Mouse (Mus musculus) hindbrain, embryonic 12.5 days (tissue): ENCODE results near the gene Olfr1158. TPM values are rescaled to one million over a fixed set of nuclear protein-coding genes. Genes with fewer than 3 reads are reported as not detected.
"Not testable (repeated sequence)": the region's sequence is repeated elsewhere in the genome, so short reads cannot be mapped to it uniquely, and the experiment has no call there.

Experiments used
- ATAC-seq: fragments of 200-750 bp; cut with Nextera tagmentation; 2 replicates; pipeline ENCODE4 v1.8.0; 2017; ENCODE audit warnings: moderate TSS enrichment; ENCODE audit not compliant: low FRiP score
- H3K27ac ChIP-seq: fragments of 300-500 bp; sonication (generic); 2 replicates; pipeline ENCODE4 v1.5.1; 2016; ENCODE audit warnings: mild to moderate bottlenecking
- H3K27me3 ChIP-seq: fragments of 300-500 bp; sonication (generic); 2 replicates; pipeline ENCODE4 v1.6.1; 2016; ENCODE audit warnings: mild to moderate bottlenecking
- H3K36me3 ChIP-seq: fragments of 300-500 bp; sonication (generic); 2 replicates; pipeline ENCODE4 v1.6.1; 2016; ENCODE audit warnings: mild to moderate bottlenecking
- H3K4me1 ChIP-seq: fragments of 300-500 bp; sonication (generic); 2 replicates; pipeline ENCODE4 v1.6.1; 2016
- H3K4me2 ChIP-seq: fragments of 300-500 bp; sonication (generic); replicated peaks from 2 replicates; pipeline ENCODE4 v1.6.1; 2016; ENCODE audit warnings: mild to moderate bottlenecking
- H3K4me3 ChIP-seq: fragments of 300-500 bp; sonication (generic); 2 replicates; pipeline ENCODE4 v1.5.1; 2016; ENCODE audit warnings: mild to moderate bottlenecking
- H3K9ac ChIP-seq: fragments of 300-500 bp; sonication (generic); 2 replicates; pipeline ENCODE4 v1.6.1; 2016; ENCODE audit warnings: mild to moderate bottlenecking, moderate library complexity
- H3K9me3 ChIP-seq: fragments of 300-500 bp; sonication (generic); replicated peaks from 2 replicates; pipeline ENCODE4 v1.6.1; 2016; ENCODE audit warnings: mild to moderate bottlenecking
- WGBS: fragments of 180-500 bp; shearing (Covaris S2); methylation state at CpG from one replicate; pipeline ENCODE4 v1.1.7; 2016; 5-methylcytosine and 5-hydroxymethylcytosine counted together
- polyA plus RNA-seq: library from polyadenylated mRNA; unstranded; fragments of >200 nt; fragmentation: Nextera tagmentation; extraction: Ambion mirVana; gene quantifications from 2 replicates; pipeline ENCODE4 v1.2.1, GENCODE M21; 2016

The Olfr1158 gene
- not detected in 2 replicates for polyA plus RNA-seq

- no peak within 1 kb of the TSS for H3K27ac ChIP-seq
- H3K4me2 ChIP-seq, result no peak within 1 kb of the TSS
- no peaks in the 10 kb centered on the region for H3K27me3 ChIP-seq
- no peak for ATAC-seq
- H3K9me3 ChIP-seq, result no peaks in the 10 kb centered on the region
- H3K4me1 ChIP-seq, result no peaks in the 10 kb centered on the region
- no peak within 1 kb of the TSS for H3K4me3 ChIP-seq
- no peak within 1 kb of the TSS for H3K9ac ChIP-seq
- no peaks in the 10 kb centered on the region for H3K36me3 ChIP-seq
Measured at GRCm38 (mm10) chr2:87989813-87990212, at the start of gene Olfr1158. TSS of gene Olfr1158 (plus strand) at chr2:87990113.

- H3K4me1 ChIP-seq, result no peaks in the 10 kb centered on the region
- no peak within 1 kb of the TSS for H3K9ac ChIP-seq
- no peak within 1 kb of the TSS for H3K4me3 ChIP-seq
- no peak for ATAC-seq
- WGBS, result 90% methylated on average over 1 of the region's 1 CpGs
- H3K27me3 ChIP-seq, result no peaks in the 10 kb centered on the region
- no peak within 1 kb of the TSS for H3K4me2 ChIP-seq
- H3K27ac ChIP-seq, result no peak within 1 kb of the TSS
- no peaks in the 10 kb centered on the region for H3K36me3 ChIP-seq
- H3K9me3 ChIP-seq, result no peaks in the 10 kb centered on the region
Measured at GRCm38 (mm10) chr2:87945037-87945436, 44.9 kb upstream of the Olfr1158 start, which contains the start of gene Olfr1155. TSS of gene Olfr1155 (minus strand) at chr2:87945137.

GRCm38 (mm10) chr2:87953000-87953399, 36.9 kb upstream of the Olfr1158 start, which contains the start of gene Olfr1156:
TSS of gene Olfr1156 (minus strand) at chr2:87953100.
- H3K27me3 ChIP-seq, result no peaks in the 10 kb centered on the region
- H3K27ac ChIP-seq, result no peak within 1 kb of the TSS
- H3K9ac ChIP-seq, result no peak within 1 kb of the TSS
- H3K4me3 ChIP-seq, result no peak within 1 kb of the TSS
- H3K4me1 ChIP-seq, result no peaks in the 10 kb centered on the region
- no peaks in the 10 kb centered on the region for H3K9me3 ChIP-seq
- no peak for ATAC-seq
- H3K4me2 ChIP-seq, result no peak within 1 kb of the TSS
- H3K36me3 ChIP-seq, result no peaks in the 10 kb centered on the region

GRCm38 (mm10) chr2:87968199-87968598, 21.7 kb upstream of the Olfr1158 start, which contains the start of gene Olfr1157:
TSS of gene Olfr1157 (minus strand) at chr2:87968299.
- Histone ChIP-seq H3K4me2 (no peak within 1 kb of the TSS), H3K27me3 (no peaks in the 10 kb centered on the region), H3K4me3 (no peak within 1 kb of the TSS), H3K27ac (no peak within 1 kb of the TSS), H3K9ac (no peak within 1 kb of the TSS), H3K36me3 (no peaks in the 10 kb centered on the region), H3K9me3 (no peaks in the 10 kb centered on the region), H3K4me1 (no peaks in the 10 kb centered on the region)
- WGBS, result 98% methylated on average over 4 of the region's 4 CpGs
- no peak for ATAC-seq

GRCm38 (mm10) chr2:87974563-87974962, 15.3 kb upstream of the Olfr1158 start, which contains the start of gene Olfr74:
TSS of gene Olfr74 (minus strand) at chr2:87974663.
- Histone ChIP-seq H3K9ac (no peak within 1 kb of the TSS), H3K36me3 (no peaks in the 10 kb centered on the region), H3K4me1 (no peaks in the 10 kb centered on the region), H3K4me2 (no peak within 1 kb of the TSS), H3K9me3 (no peaks in the 10 kb centered on the region), H3K27ac (no peak within 1 kb of the TSS), H3K4me3 (no peak within 1 kb of the TSS), H3K27me3 (no peaks in the 10 kb centered on the region)
- ATAC-seq, result no peak
- 78% methylated on average over 3 of the region's 3 CpGs for WGBS

- Histone ChIP-seq H3K27me3 (no peaks in the 10 kb centered on the region), H3K9ac (no peak within 1 kb of the TSS), H3K27ac (no peak within 1 kb of the TSS), H3K9me3 (no peaks in the 10 kb centered on the region), H3K4me2 (no peak within 1 kb of the TSS), H3K4me3 (no peak within 1 kb of the TSS), H3K36me3 (no peaks in the 10 kb centered on the region), H3K4me1 (no peaks in the 10 kb centered on the region)
- no peak for ATAC-seq
Measured at GRCm38 (mm10) chr2:88007515-88008318, 17.8 kb downstream of the Olfr1158 start, which contains the start of gene Olfr1160. TSS of gene Olfr1160 (minus strand) at chr2:88008268.

GRCm38 (mm10) chr2:88022474-88022873, 32.6 kb downstream of the Olfr1158 start, which contains the start of gene Olfr1161:
TSS of gene Olfr1161 (plus strand) at chr2:88022774.
- H3K36me3 ChIP-seq, H3K4me1 ChIP-seq, H3K4me3 ChIP-seq, H3K9ac ChIP-seq, H3K27me3 ChIP-seq, H3K4me2 ChIP-seq, H3K27ac ChIP-seq, ATAC-seq, H3K9me3 ChIP-seq: not testable (repeated sequence)
- 80% methylated on average over 1 of the region's 1 CpGs for WGBS

GRCm38 (mm10) chr2:88037599-88037998, 47.7 kb downstream of the Olfr1158 start, which contains the start of gene Olfr73:
TSS of gene Olfr73 (minus strand) at chr2:88037699.
- no peak within 1 kb of the TSS for H3K4me2 ChIP-seq
- no peaks in the 10 kb centered on the region for H3K36me3 ChIP-seq
- no peaks in the 10 kb centered on the region for H3K9me3 ChIP-seq
- no peaks in the 10 kb centered on the region for H3K27me3 ChIP-seq
- H3K4me1 ChIP-seq, result no peaks in the 10 kb centered on the region
- H3K9ac ChIP-seq, result no peak within 1 kb of the TSS
- no peak within 1 kb of the TSS for H3K4me3 ChIP-seq
- no peak within 1 kb of the TSS for H3K27ac ChIP-seq
- ATAC-seq, result no peak

Other genes starting within 250 kb of the Olfr1158 start
- gene Olfr1140, start 246.4 kb upstream of the Olfr1158 start, polyA plus RNA-seq, result not detected in 2 replicates
- gene Olfr1141, start 236.1 kb upstream of the Olfr1158 start, polyA plus RNA-seq, result not detected in 2 replicates
- not detected in 2 replicates for gene Olfr152, start 210.6 kb upstream of the Olfr1158 start, polyA plus RNA-seq
- not detected in 2 replicates for gene Olfr1143, start 189.5 kb upstream of the Olfr1158 start, polyA plus RNA-seq
- not detected in 2 replicates for gene Olfr1145, start 180.3 kb upstream of the Olfr1158 start, polyA plus RNA-seq
- not detected in 2 replicates for gene Olfr1148, start 159.6 kb upstream of the Olfr1158 start, polyA plus RNA-seq
- gene Olfr1150-ps1, start 146.1 kb upstream of the Olfr1158 start, polyA plus RNA-seq, result not detected in 2 replicates
- gene Olfr1151, start 134.3 kb upstream of the Olfr1158 start, polyA plus RNA-seq, result not detected in 2 replicates
- not detected in 2 replicates for gene Olfr1152, start 123.6 kb upstream of the Olfr1158 start, polyA plus RNA-seq
- not detected in 2 replicates for gene Olfr1153, start 95.2 kb upstream of the Olfr1158 start, polyA plus RNA-seq
- gene Olfr1154, start 84.9 kb upstream of the Olfr1158 start, polyA plus RNA-seq, result not detected in 2 replicates
- not detected in 2 replicates for gene Olfr1155, start 45.0 kb upstream of the Olfr1158 start, polyA plus RNA-seq
- not detected in 2 replicates for gene Olfr1156, start 37.0 kb upstream of the Olfr1158 start, polyA plus RNA-seq
- gene Olfr1157, start 21.8 kb upstream of the Olfr1158 start, polyA plus RNA-seq, result not detected in 2 replicates
- gene Olfr74, start 15.4 kb upstream of the Olfr1158 start, polyA plus RNA-seq, result not detected in 2 replicates
- gene Olfr1160, start 18.2 kb downstream of the Olfr1158 start, polyA plus RNA-seq, result not detected in 2 replicates
- not detected in 2 replicates for gene Olfr1161, start 32.7 kb downstream of the Olfr1158 start, polyA plus RNA-seq
- not detected in 2 replicates for gene Olfr73, start 47.6 kb downstream of the Olfr1158 start, polyA plus RNA-seq
- gene Olfr1162, start 61.0 kb downstream of the Olfr1158 start, polyA plus RNA-seq, result not detected in 2 replicates
- gene Olfr1163, start 81.7 kb downstream of the Olfr1158 start, polyA plus RNA-seq, result not detected in 2 replicates
- not detected in 2 replicates for gene Olfr1164, start 103.9 kb downstream of the Olfr1158 start, polyA plus RNA-seq
- not detected in 2 replicates for gene Olfr1166, start 138.2 kb downstream of the Olfr1158 start, polyA plus RNA-seq
- not detected in 2 replicates for gene Olfr1167, start 165.1 kb downstream of the Olfr1158 start, polyA plus RNA-seq
- not detected in 2 replicates for gene Olfr1168, start 191.8 kb downstream of the Olfr1158 start, polyA plus RNA-seq
- gene Olfr1170, start 238.2 kb downstream of the Olfr1158 start, polyA plus RNA-seq, result not detected in 2 replicates